In genomic region chr4:127258186-127258897, GRCm38 (mm10) we compare ENCODE assay signal across 16 mouse cellular contexts. TPM values are rescaled to one million over a fixed set of nuclear protein-coding genes. Genes with fewer than 3 reads are reported as not detected.
DNase-seq lines count a peak whose midpoint lies in the region; ATAC-seq and TF ChIP-seq lines count a peak whose summit lies in the region.
"Had no signal": no experiment of that assay in that cellular context is flagged by ENCODE, and none has a peak within 500 bp of the region (broad histone marks: within the 10 kb centered on the region; RNA-seq: fewer than 3 reads in every experiment).

No protein-coding gene starts in this region.

- TF ChIP-seq POLR2A in heart, adult 2 months (IDR thresholded peaks at IDR 0.05; ENCODE audit: insufficient read depth, low read depth, low read length), result no peak
- peak; percentile 34; the same call in 1 of the 2 replicates for TF ChIP-seq POLR2A in lung, adult 2 months (IDR thresholded peaks at IDR 0.05; ENCODE audit: borderline replicate concordance, extremely low read depth, low read depth, low read length)

- peak; percentile 34 for DNase-seq in kidney, adult 18-20 months
- DNase-seq in heart, adult 2 months, result peak; percentile 64 to 65
- peak; percentile 63 for DNase-seq in heart, postnatal 0 days (ENCODE audit: low spot score)
- DNase-seq in lung, adult 2 months, result peak; percentile 52
- no peak for DNase-seq in right cerebral cortex, adult 18-20 months
- DNase-seq in thymus, postnatal 25 days, result no peak
- no peak for DNase-seq in gastrocnemius, postnatal 25 days
- DNase-seq: cerebellum, adult 8-10 months; gastrocnemius, postnatal 10 days; right cerebral cortex, postnatal 4 days had no signal

- H3K4me3 ChIP-seq in kidney, embryonic 14.5 days (ENCODE audit: low read length), result no peak overlapping the region
- no peak overlapping the region for H3K4me3 ChIP-seq in heart, adult 2 months
- H3K4me3 ChIP-seq in heart, postnatal 0 days (ENCODE audit: low read depth, low read length), result no peak overlapping the region
- no peak overlapping the region for H3K4me3 ChIP-seq in lung, adult 2 months (replicated peaks; ENCODE audit: extremely low read depth, low read depth, low read length)
- H3K4me3 ChIP-seq: layer of hippocampus, adult 2 months; neural tube, embryonic 12.5 days; stomach, embryonic 15.5 days had no signal

- H3K36me3 ChIP-seq in kidney, embryonic 14.5 days (ENCODE audit: control insufficient read depth, insufficient read depth, low read length), result no peaks in the 10 kb centered on the region
- no peaks in the 10 kb centered on the region; the same call in 1 of the 2 replicates for H3K36me3 ChIP-seq in heart, adult 2 months (ENCODE audit: control insufficient read depth, insufficient read depth, low read length)
- no peaks in the 10 kb centered on the region for H3K36me3 ChIP-seq in heart, postnatal 0 days (replicated peaks; ENCODE audit: control insufficient read depth, insufficient read depth, low read length)
- H3K36me3 ChIP-seq: neural tube, embryonic 12.5 days; stomach, embryonic 15.5 days had no signal

- H3K27ac ChIP-seq in kidney, embryonic 14.5 days (ENCODE audit: low read depth, low read length), result no peak overlapping the region
- peak overlapping the region; percentile 72 for H3K27ac ChIP-seq in heart, adult 2 months
- peak overlapping the region; percentile 63 for H3K27ac ChIP-seq in heart, postnatal 0 days (ENCODE audit: low read depth)
- H3K27ac ChIP-seq: layer of hippocampus, adult 2 months; neural tube, embryonic 12.5 days; stomach, embryonic 15.5 days had no signal

- no peaks in the 10 kb centered on the region for H3K4me1 ChIP-seq in kidney, embryonic 14.5 days (ENCODE audit: control insufficient read depth, insufficient read depth, low read length)
- peaks cover 18% of the 10 kb centered on the region for H3K4me1 ChIP-seq in heart, adult 2 months (ENCODE audit: control insufficient read depth, insufficient read depth, low read length)
- H3K4me1 ChIP-seq in heart, postnatal 0 days (ENCODE audit: control insufficient read depth, insufficient read depth), result peaks cover 11% of the 10 kb centered on the region; the same call in 1 of the 2 replicates
- H3K4me1 ChIP-seq in lung, adult 2 months (ENCODE audit: control insufficient read depth, insufficient read depth, low read length), result peaks cover 27% of the 10 kb centered on the region
- H3K4me1 ChIP-seq: neural tube, embryonic 12.5 days; stomach, embryonic 15.5 days had no signal

- no peak for ATAC-seq in kidney, embryonic 14.5 days (ENCODE audit: low FRiP score, low TSS enrichment)
- peak; percentile 63 for ATAC-seq in heart, postnatal 0 days (ENCODE audit: insufficient read depth, low read depth)
- ATAC-seq: inflammation-experienced regulatory T-cells, adult 6 months had no signal

- TF ChIP-seq CTCF in heart, adult 2 months (IDR thresholded peaks at IDR 0.05), result no peak
- TF ChIP-seq CTCF in heart, postnatal 0 days (IDR thresholded peaks at IDR 0.05; ENCODE audit: low read depth), result no peak
- no peak for TF ChIP-seq CTCF in lung, adult 2 months (IDR thresholded peaks at IDR 0.05; ENCODE audit: insufficient read depth, low read length)

- 60% methylated on average over 12 of the region's 12 CpGs for WGBS in kidney, embryonic 14.5 days
- WGBS in heart, adult 2 months, result 18% methylated on average over 12 of the region's 12 CpGs
- WGBS in heart, postnatal 0 days, result 17% methylated on average over 12 of the region's 12 CpGs
- WGBS in lung, adult 2 months, result 17% methylated on average over 12 of the region's 12 CpGs

- no peak overlapping the region for H3K4me2 ChIP-seq in kidney, embryonic 14.5 days (replicated peaks; ENCODE audit: low read depth, low read length)
- peak overlapping the region; percentile 8; the same call in 1 of the 2 replicates for H3K4me2 ChIP-seq in heart, postnatal 0 days (ENCODE audit: low read depth, low read length)
- H3K4me2 ChIP-seq: neural tube, embryonic 12.5 days; stomach, embryonic 15.5 days had no signal

- H3K9ac ChIP-seq in kidney, embryonic 14.5 days (ENCODE audit: low read depth, low read length), result no peak overlapping the region
- H3K9ac ChIP-seq in heart, adult 2 months (ENCODE audit: low read depth, low read length), result peak overlapping the region; percentile 12; the same call in 1 of the 2 replicates
- peak overlapping the region; percentile 16; the same call in 1 of the 2 replicates for H3K9ac ChIP-seq in heart, postnatal 0 days (replicated peaks; ENCODE audit: low read depth, low read length)
- H3K9ac ChIP-seq: neural tube, embryonic 12.5 days; stomach, embryonic 15.5 days had no signal

- 0 out of 2 replicates have a peak, but pooled peaks have one; percentile 56 for TF ChIP-seq EP300 in heart, adult 2 months (IDR thresholded peaks at IDR 0.05; ENCODE audit: insufficient read depth, low read depth, low read length)
- no peak for TF ChIP-seq EP300 in heart, postnatal 0 days (IDR thresholded peaks at IDR 0.05; ENCODE audit: low read depth)

- intact Hi-C loops in heart, adult 2 months (cut with DNase I), result no loop called here

- H3K27me3 ChIP-seq in kidney, embryonic 14.5 days (ENCODE audit: control insufficient read depth, insufficient read depth, low read length), result no peaks in the 10 kb centered on the region
- no peaks in the 10 kb centered on the region for H3K27me3 ChIP-seq in heart, adult 2 months (ENCODE audit: control insufficient read depth, insufficient read depth, low read length)
- no peaks in the 10 kb centered on the region for H3K27me3 ChIP-seq in heart, postnatal 0 days (ENCODE audit: control insufficient read depth, insufficient read depth, low read length)
- H3K27me3 ChIP-seq: neural tube, embryonic 12.5 days; stomach, embryonic 15.5 days had no signal

- no peaks in the 10 kb centered on the region for H3K9me3 ChIP-seq in kidney, embryonic 14.5 days (ENCODE audit: control insufficient read depth, low read length)
- H3K9me3 ChIP-seq in heart, postnatal 0 days (replicated peaks; ENCODE audit: control insufficient read depth, low read length), result 0 out of 2 replicates have a peak, but pooled peaks cover 5% of the 10 kb centered on the region
- H3K9me3 ChIP-seq: neural tube, embryonic 12.5 days; stomach, embryonic 15.5 days had no signal

- no peaks in the 10 kb centered on the region for H3K79me2 ChIP-seq in heart, adult 2 months (replicated peaks; ENCODE audit: control insufficient read depth, insufficient read depth, low read length)

RNA-seq across cellular contexts. Expression of gene Smim12, which starts 14.8 kb away (rescaled TPM):
- 55.2 and 66.2 TPM in 2 replicates for polyA plus RNA-seq in kidney, embryonic 14.5 days (2014; fragmentation: Nextera tagmentation; extraction: Ambion mirVana)
- 10 to 100 TPM; 50.3 to 51.6 TPM for total RNA-seq in heart, adult 2 months (2021)
- polyA plus RNA-seq in heart, adult 2 months (2012; rRNA removed), result 43.3 and 47.7 TPM in 2 replicates
- total RNA-seq in heart, postnatal 0 days (2014; rRNA removed; ENCODE audit: low replicate concordance), result 58.4 and 58.6 TPM in 2 replicates
- 69.0 and 74.7 TPM in 2 replicates for polyA plus RNA-seq in heart, postnatal 0 days (2015; fragmentation: Nextera tagmentation; extraction: Ambion mirVana)
- polyA plus RNA-seq in lung, adult 2 months (2012; rRNA removed), result 37.4 and 40.0 TPM in 2 replicates
- 10 to 100 TPM; 32.7 to 33.4 TPM for total RNA-seq in gastrocnemius, postnatal 25 days (2021)

RNA-seq across cellular contexts. Expression of gene Gja4, which starts 55.5 kb away (rescaled TPM):
- 22.2 and 23.7 TPM in 2 replicates for polyA plus RNA-seq in kidney, embryonic 14.5 days (2014; fragmentation: Nextera tagmentation; extraction: Ambion mirVana)
- 10 to 100 TPM; 12.2 to 12.4 TPM for total RNA-seq in heart, adult 2 months (2021)
- 25.1 and 28.7 TPM in 2 replicates for polyA plus RNA-seq in heart, adult 2 months (2012; rRNA removed)
- total RNA-seq in heart, postnatal 0 days (2014; rRNA removed; ENCODE audit: low replicate concordance), result 38.4 and 45.0 TPM in 2 replicates
- polyA plus RNA-seq in heart, postnatal 0 days (2015; fragmentation: Nextera tagmentation; extraction: Ambion mirVana), result 20.7 and 23.4 TPM in 2 replicates
- polyA plus RNA-seq in lung, adult 2 months (2012; rRNA removed), result 159 and 211 TPM in 2 replicates
- total RNA-seq in gastrocnemius, postnatal 25 days (2021), result 1 to 10 TPM; 4.1 to 6.7 TPM
- total RNA-seq: MEL had no signal

Comparison
In these comparisons a context has a peak if more than half of its experiments do, and no peak if none do; other contexts are left out.
1. DNase-seq: peak in kidney, adult 18-20 months (single experiment), heart, adult 2 months (2 of 2), heart, postnatal 0 days (single experiment) and lung, adult 2 months (single experiment); none in right cerebral cortex, adult 18-20 months (single experiment), thymus, postnatal 25 days (single experiment) and gastrocnemius, postnatal 25 days (single experiment).